Comparison of ENCODE assay signal across 29 mouse cellular contexts in genomic region chr4:84458218-84458560, GRCm38 (mm10).
DNase-seq lines count a peak whose midpoint lies in the region; ATAC-seq and TF ChIP-seq lines count a peak whose summit lies in the region.
"Had no signal": no experiment of that assay in that cellular context is flagged by ENCODE, and none has a peak within 500 bp of the region (broad histone marks: within the 10 kb centered on the region; RNA-seq: fewer than 3 reads in every experiment).

No protein-coding gene starts in this region.

- no peaks in the 10 kb centered on the region for H3K36me3 ChIP-seq in kidney, postnatal 0 days (ENCODE audit: insufficient read depth, low read length)
- H3K36me3 ChIP-seq in embryonic facial prominence, embryonic 14.5 days (ENCODE audit: control insufficient read depth, insufficient read depth, low read length): no peaks in the 10 kb centered on the region
- H3K36me3 ChIP-seq in limb, embryonic 12.5 days: no peaks in the 10 kb centered on the region
- H3K36me3 ChIP-seq in liver, postnatal 0 days (replicated peaks; ENCODE audit: insufficient read depth, low read length): no peaks in the 10 kb centered on the region
- H3K36me3 ChIP-seq: forebrain, embryonic 12.5 days; midbrain, embryonic 10.5 days; midbrain, embryonic 15.5 days; neural tube, embryonic 12.5 days had no signal

- no peak overlapping the region for H3K4me3 ChIP-seq in kidney, postnatal 0 days (replicated peaks; ENCODE audit: low read depth, low read length)
- no peak overlapping the region for H3K4me3 ChIP-seq in embryonic facial prominence, embryonic 14.5 days (ENCODE audit: low read depth, low read length)
- H3K4me3 ChIP-seq in limb, embryonic 12.5 days (replicated peaks): no peak overlapping the region
- no peak overlapping the region for H3K4me3 ChIP-seq in liver, postnatal 0 days (ENCODE audit: low read depth, low read length)
- H3K4me3 ChIP-seq: erythroblast, embryonic 14.5 days; forebrain, embryonic 12.5 days; midbrain, embryonic 10.5 days; midbrain, embryonic 15.5 days; neural tube, embryonic 12.5 days had no signal

- TF ChIP-seq CTCF in kidney, postnatal 0 days (IDR thresholded peaks at IDR 0.05; ENCODE audit: low read depth): no peak
- no peak for TF ChIP-seq CTCF in liver, postnatal 0 days (IDR thresholded peaks at IDR 0.05; ENCODE audit: low read depth)

- H3K9ac ChIP-seq in kidney, postnatal 0 days (ENCODE audit: low read depth, low read length): no peak overlapping the region
- H3K9ac ChIP-seq in embryonic facial prominence, embryonic 14.5 days (ENCODE audit: low read depth, low read length): no peak overlapping the region; the same call in 1 of the 2 replicates
- H3K9ac ChIP-seq in limb, embryonic 12.5 days (replicated peaks): no peak overlapping the region
- no peak overlapping the region for H3K9ac ChIP-seq in liver, postnatal 0 days (replicated peaks)
- H3K9ac ChIP-seq: forebrain, embryonic 12.5 days; forebrain, postnatal 0 days; liver, embryonic 14.5 days; lung, embryonic 14.5 days; midbrain, embryonic 15.5 days; neural tube, embryonic 12.5 days had no signal

- no peaks in the 10 kb centered on the region for H3K27me3 ChIP-seq in kidney, postnatal 0 days (ENCODE audit: insufficient read depth, low read length)
- H3K27me3 ChIP-seq in embryonic facial prominence, embryonic 14.5 days (replicated peaks; ENCODE audit: control insufficient read depth, insufficient read depth, low read length): no peaks in the 10 kb centered on the region
- no peaks in the 10 kb centered on the region for H3K27me3 ChIP-seq in limb, embryonic 12.5 days
- no peaks in the 10 kb centered on the region for H3K27me3 ChIP-seq in liver, postnatal 0 days (ENCODE audit: insufficient read depth, low read length)
- H3K27me3 ChIP-seq: forebrain, embryonic 12.5 days; midbrain, embryonic 15.5 days; neural tube, embryonic 12.5 days had no signal

- DNase-seq in kidney, postnatal 0 days (ENCODE audit: low spot score): peak; percentile 16
- DNase-seq in kidney, adult 9 months: no peak
- DNase-seq in embryonic facial prominence, embryonic 14.5 days (ENCODE audit: low spot score): no peak
- no peak for DNase-seq in cerebellum, adult 9-10 months
- no peak for DNase-seq in heart, postnatal 4 days
- no peak for DNase-seq in liver, postnatal 0 days
- DNase-seq: adrenal gland, postnatal 14 days; cerebellum, adult 11 months; cerebellum, postnatal 14 days; forebrain, postnatal 0 days; gastrocnemius, postnatal 10 days; kidney, adult 18-20 months; kidney, postnatal 14 days; layer of hippocampus, adult 9-11 months; liver; right cerebral cortex, postnatal 4 days; thymus, adult 18-20 months; thymus, postnatal 4 days had no signal

- H3K9me3 ChIP-seq in kidney, postnatal 0 days (replicated peaks; ENCODE audit: low read length): 0 out of 2 replicates have a peak, but pooled peaks cover 3% of the 10 kb centered on the region
- peaks cover 12% of the 10 kb centered on the region for H3K9me3 ChIP-seq in embryonic facial prominence, embryonic 14.5 days (ENCODE audit: control insufficient read depth, low read length)
- H3K9me3 ChIP-seq in limb, embryonic 12.5 days: no peaks in the 10 kb centered on the region
- no peaks in the 10 kb centered on the region for H3K9me3 ChIP-seq in liver, postnatal 0 days (ENCODE audit: low read length)
- H3K9me3 ChIP-seq: forebrain, embryonic 12.5 days; midbrain, embryonic 10.5 days; midbrain, embryonic 15.5 days; neural tube, embryonic 12.5 days had no signal

- H3K4me1 ChIP-seq in kidney, postnatal 0 days (replicated peaks; ENCODE audit: insufficient read depth, low read length): no peaks in the 10 kb centered on the region; the same call in 1 of the 2 replicates
- H3K4me1 ChIP-seq in embryonic facial prominence, embryonic 14.5 days (ENCODE audit: control insufficient read depth, insufficient read depth, low read length): peaks cover 36% of the 10 kb centered on the region
- H3K4me1 ChIP-seq in limb, embryonic 12.5 days (replicated peaks): peaks cover 50% of the 10 kb centered on the region
- H3K4me1 ChIP-seq in liver, postnatal 0 days (ENCODE audit: insufficient read depth): no peaks in the 10 kb centered on the region

- WGBS in kidney, postnatal 0 days: 24% methylated on average over 3 of the region's 3 CpGs
- 59% methylated on average over 3 of the region's 3 CpGs for WGBS in embryonic facial prominence, embryonic 14.5 days
- WGBS in limb, embryonic 12.5 days: 52% methylated on average over 3 of the region's 3 CpGs
- 81% methylated on average over 3 of the region's 3 CpGs for WGBS in liver, postnatal 0 days (ENCODE audit: insufficient replicate concordance)

- no peak for ATAC-seq in kidney, postnatal 0 days (replicated peaks; ENCODE audit: low FRiP score, low read depth)
- ATAC-seq in embryonic facial prominence, embryonic 14.5 days (ENCODE audit: low read depth): no peak
- ATAC-seq in limb, embryonic 12.5 days (ENCODE audit: insufficient number of reproducible peaks, insufficient read depth, low FRiP score, low TSS enrichment, low read depth): no peak; the same call in 1 of the 2 replicates
- ATAC-seq in liver, postnatal 0 days: no peak
- ATAC-seq: CD4-positive, CD25-positive, alpha-beta regulatory T cell, adult 4 months; forebrain, postnatal 0 days; hindbrain, embryonic 16.5 days; midbrain, embryonic 15.5 days had no signal

- no peak for TF ChIP-seq EP300 in liver, postnatal 0 days (IDR thresholded peaks at IDR 0.05; ENCODE audit: low read depth)

- no peak overlapping the region for H3K27ac ChIP-seq in kidney, postnatal 0 days
- H3K27ac ChIP-seq in embryonic facial prominence, embryonic 14.5 days (replicated peaks; ENCODE audit: low read depth, low read length): 0 out of 2 replicates have a peak overlapping the region, but pooled peaks have one; percentile 63
- H3K27ac ChIP-seq in limb, embryonic 12.5 days: peak overlapping the region; percentile 87
- no peak overlapping the region for H3K27ac ChIP-seq in liver, postnatal 0 days (ENCODE audit: low read depth)
- H3K27ac ChIP-seq: forebrain, embryonic 12.5 days; liver, embryonic 14.5 days; midbrain, embryonic 10.5 days; midbrain, embryonic 15.5 days; neural tube, embryonic 12.5 days; stomach, postnatal 0 days had no signal

- H3K4me2 ChIP-seq in kidney, postnatal 0 days (ENCODE audit: low read length): no peak overlapping the region
- H3K4me2 ChIP-seq in embryonic facial prominence, embryonic 14.5 days (ENCODE audit: low read depth, low read length): no peak overlapping the region
- peak overlapping the region; percentile 24; the same call in 1 of the 2 replicates for H3K4me2 ChIP-seq in limb, embryonic 12.5 days
- H3K4me2 ChIP-seq in liver, postnatal 0 days (ENCODE audit: low read depth, low read length): no peak overlapping the region
- H3K4me2 ChIP-seq: forebrain, embryonic 12.5 days; lung, embryonic 14.5 days; midbrain, embryonic 15.5 days; neural tube, embryonic 12.5 days had no signal

Comparison
In these comparisons a context has a peak if more than half of its experiments do, and no peak if none do; other contexts are left out.
1. H3K27ac ChIP-seq: peak in embryonic facial prominence, embryonic 14.5 days (single experiment) and limb, embryonic 12.5 days (single experiment); none in kidney, postnatal 0 days (single experiment) and liver, postnatal 0 days (single experiment).